Comparison of ENCODE assay signal across 8 mouse cellular contexts in genomic region chr2:6478966-6479391, GRCm38 (mm10).
DNase-seq lines count a peak whose midpoint lies in the region; ATAC-seq and TF ChIP-seq lines count a peak whose summit lies in the region.

No protein-coding gene starts in this region.

- peaks cover 25% of the 10 kb centered on the region for H3K4me1 ChIP-seq in thymus, adult 2 months (replicated peaks; ENCODE audit: control insufficient read depth, insufficient read depth, low read length)
- H3K4me1 ChIP-seq in embryonic facial prominence, embryonic 14.5 days (ENCODE audit: control insufficient read depth, insufficient read depth, low read length), result peaks cover 26% of the 10 kb centered on the region
- peaks cover 37% of the 10 kb centered on the region for H3K4me1 ChIP-seq in heart, embryonic 16.5 days (ENCODE audit: control insufficient read depth, insufficient read depth, low read length)
- peaks cover 22% of the 10 kb centered on the region for H3K4me1 ChIP-seq in kidney, postnatal 0 days (replicated peaks; ENCODE audit: insufficient read depth, low read length)

- WGBS in thymus, adult 2 months, result 38% methylated on average over 13 of the region's 13 CpGs
- 21% methylated on average over 13 of the region's 13 CpGs for WGBS in embryonic facial prominence, embryonic 14.5 days
- WGBS in heart, embryonic 16.5 days, result 15% methylated on average over 13 of the region's 13 CpGs
- WGBS in kidney, postnatal 0 days, result 33% methylated on average over 13 of the region's 13 CpGs
- 29% methylated on average over 12 of the region's 13 CpGs for WGBS in macrophage (ENCODE audit: missing documents)

- H3K27me3 ChIP-seq in thymus, adult 2 months (ENCODE audit: control insufficient read depth, insufficient read depth, low read length), result no peaks in the 10 kb centered on the region
- no peaks in the 10 kb centered on the region for H3K27me3 ChIP-seq in embryonic facial prominence, embryonic 14.5 days (replicated peaks; ENCODE audit: control insufficient read depth, insufficient read depth, low read length)
- no peaks in the 10 kb centered on the region for H3K27me3 ChIP-seq in heart, embryonic 16.5 days (ENCODE audit: control insufficient read depth, insufficient read depth, low read length)
- no peaks in the 10 kb centered on the region for H3K27me3 ChIP-seq in kidney, postnatal 0 days (ENCODE audit: insufficient read depth, low read length)
- H3K27me3 ChIP-seq in splenic B cell, adult 2 months (ENCODE audit: control insufficient read depth, insufficient read depth, low read length, poor library complexity, severe bottlenecking), result no peaks in the 10 kb centered on the region

- no peak overlapping the region for H3K9ac ChIP-seq in embryonic facial prominence, embryonic 14.5 days (ENCODE audit: low read depth, low read length)
- no peak overlapping the region; the same call in 1 of the 2 replicates for H3K9ac ChIP-seq in heart, embryonic 16.5 days (ENCODE audit: low read length)
- H3K9ac ChIP-seq in kidney, postnatal 0 days (ENCODE audit: low read depth, low read length), result no peak overlapping the region

- no peak for DNase-seq in thymus, adult 2 months
- DNase-seq in thymus, postnatal 4 days, result no peak
- peak; percentile 81 for DNase-seq in embryonic facial prominence, embryonic 14.5 days (ENCODE audit: low spot score)
- peak; percentile 66 for DNase-seq in kidney, postnatal 0 days (ENCODE audit: low spot score)
- DNase-seq in splenic B cell, adult 2 months (ENCODE audit: low read depth, low spot score), result peak; percentile 26
- no peak for DNase-seq in thymus, postnatal 0 days (ENCODE audit: low spot score)

- no peak overlapping the region for H3K4me3 ChIP-seq in thymus, adult 2 months (ENCODE audit: control insufficient read depth, insufficient read depth, low read length)
- H3K4me3 ChIP-seq in embryonic facial prominence, embryonic 14.5 days (ENCODE audit: low read depth, low read length), result no peak overlapping the region
- H3K4me3 ChIP-seq in heart, embryonic 16.5 days (ENCODE audit: low read length), result no peak overlapping the region
- H3K4me3 ChIP-seq in kidney, postnatal 0 days (replicated peaks; ENCODE audit: low read depth, low read length), result no peak overlapping the region
- no peak overlapping the region for H3K4me3 ChIP-seq in macrophage (ENCODE audit: inconsistent target)

- H3K4me2 ChIP-seq in embryonic facial prominence, embryonic 14.5 days (ENCODE audit: low read depth, low read length), result peak overlapping the region; percentile 35
- H3K4me2 ChIP-seq in heart, embryonic 16.5 days (ENCODE audit: low read depth, low read length), result peak overlapping the region; percentile 36; the same call in 1 of the 2 replicates
- no peak overlapping the region for H3K4me2 ChIP-seq in kidney, postnatal 0 days (ENCODE audit: low read length)

- peaks cover 22% of the 10 kb centered on the region; the same call in 1 of the 2 replicates for H3K79me2 ChIP-seq in macrophage (ENCODE audit: inconsistent target)

- TF ChIP-seq CTCF in thymus, adult 2 months (IDR thresholded peaks at IDR 0.05; ENCODE audit: borderline replicate concordance, control insufficient read depth, extremely low read depth, insufficient read depth, low read length, poor library complexity), result no peak
- no peak; the same call in 1 of the 2 replicates for TF ChIP-seq CTCF in kidney, postnatal 0 days (IDR thresholded peaks at IDR 0.05; ENCODE audit: low read depth)

- peak; percentile 24; the same call in 1 of the 2 replicates for ATAC-seq in embryonic facial prominence, embryonic 14.5 days (ENCODE audit: low read depth)
- ATAC-seq in heart, embryonic 16.5 days (replicated peaks; ENCODE audit: extremely low read depth, insufficient read depth, low FRiP score), result peak; percentile 67
- ATAC-seq in kidney, postnatal 0 days (replicated peaks; ENCODE audit: low FRiP score, low read depth), result peak; percentile 73

- H3K9me3 ChIP-seq in embryonic facial prominence, embryonic 14.5 days (ENCODE audit: control insufficient read depth, low read length), result 0 out of 2 replicates have a peak, but pooled peaks cover 10% of the 10 kb centered on the region
- H3K9me3 ChIP-seq in heart, embryonic 16.5 days (replicated peaks; ENCODE audit: control insufficient read depth, low read length), result no peaks in the 10 kb centered on the region
- no peaks in the 10 kb centered on the region for H3K9me3 ChIP-seq in kidney, postnatal 0 days (replicated peaks; ENCODE audit: low read length)

- peak overlapping the region; percentile 43; the same call in 1 of the 2 replicates for H3K27ac ChIP-seq in thymus, adult 2 months (ENCODE audit: control insufficient read depth, insufficient read depth, low read length)
- H3K27ac ChIP-seq in embryonic facial prominence, embryonic 14.5 days (replicated peaks; ENCODE audit: low read depth, low read length), result peak overlapping the region; percentile 61
- peak overlapping the region; percentile 82 for H3K27ac ChIP-seq in heart, embryonic 16.5 days (ENCODE audit: low read length)
- peak overlapping the region; percentile 73 for H3K27ac ChIP-seq in kidney, postnatal 0 days
- peak overlapping the region; percentile 96 for H3K27ac ChIP-seq in macrophage

- H3K36me3 ChIP-seq in thymus, adult 2 months (ENCODE audit: control insufficient read depth, insufficient read depth, low read length), result no peaks in the 10 kb centered on the region
- no peaks in the 10 kb centered on the region for H3K36me3 ChIP-seq in embryonic facial prominence, embryonic 14.5 days (ENCODE audit: control insufficient read depth, insufficient read depth, low read length)
- H3K36me3 ChIP-seq in heart, embryonic 16.5 days (ENCODE audit: control insufficient read depth, insufficient read depth), result no peaks in the 10 kb centered on the region
- H3K36me3 ChIP-seq in kidney, postnatal 0 days (ENCODE audit: insufficient read depth, low read length), result no peaks in the 10 kb centered on the region
- H3K36me3 ChIP-seq in macrophage (ENCODE audit: inconsistent target), result peaks cover 12% of the 10 kb centered on the region; the same call in 1 of the 2 replicates
- H3K36me3 ChIP-seq in splenic B cell, adult 2 months (ENCODE audit: control insufficient read depth, insufficient read depth, low read length, poor library complexity, severe bottlenecking), result no peaks in the 10 kb centered on the region

- TF ChIP-seq POLR2A in thymus, adult 2 months (IDR thresholded peaks at IDR 0.05; ENCODE audit: control insufficient read depth, extremely low read depth, insufficient read depth, low read length, poor library complexity), result no peak

Comparison
In these comparisons a context has a peak if more than half of its experiments do, and no peak if none do; other contexts are left out.
1. DNase-seq: peak in embryonic facial prominence, embryonic 14.5 days (single experiment), kidney, postnatal 0 days (single experiment) and splenic B cell, adult 2 months (single experiment); none in thymus, adult 2 months (single experiment), thymus, postnatal 4 days (single experiment) and thymus, postnatal 0 days (single experiment).
2. H3K27ac ChIP-seq: peak in every context shown above with its lines; median percentile 96 in macrophage; 82 in heart, embryonic 16.5 days; 73 in kidney, postnatal 0 days; 61 in embryonic facial prominence, embryonic 14.5 days; 43 in thymus, adult 2 months.
3. Peak in every context shown above with its lines, with median percentiles within 50 percentile points of each other: ATAC-seq.